Mouse (Mus musculus) cerebellum, postnatal 4 days (tissue): ENCODE results near the gene Khsrp.

Source experiments
- DNase-seq, 2 experiments: peaks; one replicate each; pipeline ENCODE4 v3.0.0; 2022; ENCODE audit warnings: low spot score in 2 of 2, mixed read lengths in 1 of 2

Gene Khsrp

GRCm38 (mm10) chr17:56986105-56986805 is 45.1 kb downstream of the Khsrp start:
- no peak for DNase-seq

- DNase-seq, result no peak
Observed at GRCm38 (mm10) chr17:56985656-56986055, 45.7 kb downstream of the Khsrp start.

GRCm38 (mm10) chr17:56984886-56985285 is 46.4 kb downstream of the Khsrp start:
- no peak for DNase-seq

- DNase-seq, result no peak
Observed at GRCm38 (mm10) chr17:56982013-56982412, 49.3 kb downstream of the Khsrp start, which contains the start of gene Acer1. TSS of gene Acer1 (minus strand) at chr17:56982126.

- no peak for DNase-seq
Observed at GRCm38 (mm10) chr17:56981049-56981448, 50.3 kb downstream of the Khsrp start.

GRCm38 (mm10) chr17:56979524-56979923 is 51.8 kb downstream of the Khsrp start:
- DNase-seq, result no peak

- DNase-seq, result no peak
Observed at GRCm38 (mm10) chr17:56976531-56977390, 54.6 kb downstream of the Khsrp start.

GRCm38 (mm10) chr17:56975391-56975790 is 55.9 kb downstream of the Khsrp start:
- no peak for DNase-seq

GRCm38 (mm10) chr17:56974708-56975240 is 56.5 kb downstream of the Khsrp start:
- DNase-seq, result no peak

- no peak for DNase-seq
Observed at GRCm38 (mm10) chr17:56973956-56974707, 57.2 kb downstream of the Khsrp start.
